Mouse (Mus musculus) intestine, embryonic 15.5 days (tissue): ENCODE results near the gene Akain1. TPM values are rescaled to one million over a fixed set of nuclear protein-coding genes. Genes with fewer than 3 reads are reported as not detected.

ENCODE experiments used
- ATAC-seq: fragments of 200-750 bp; cut with Nextera tagmentation; 2 replicates; pipeline ENCODE4 v1.8.0; 2017; ENCODE audit warnings: moderate TSS enrichment, moderate library complexity
- H3K27ac ChIP-seq: fragments of 300-500 bp; sonication (generic); 2 replicates; pipeline ENCODE4 v1.5.1; 2015; ENCODE audit warnings: mild to moderate bottlenecking, inconsistent platforms
- H3K27me3 ChIP-seq: fragments of 300-500 bp; sonication (generic); replicated peaks from 2 replicates; pipeline ENCODE4 v1.6.1; 2015; ENCODE audit warnings: inconsistent platforms
- H3K36me3 ChIP-seq: fragments of 300-500 bp; sonication (generic); 2 replicates; pipeline ENCODE4 v1.6.1; 2015; ENCODE audit warnings: inconsistent platforms
- H3K4me1 ChIP-seq: fragments of 300-500 bp; sonication (generic); replicated peaks from 2 replicates; pipeline ENCODE4 v1.6.1; 2015; ENCODE audit warnings: inconsistent platforms
- H3K4me2 ChIP-seq: fragments of 300-500 bp; sonication (generic); replicated peaks from 2 replicates; pipeline ENCODE4 v1.6.1; 2015; ENCODE audit warnings: mild to moderate bottlenecking, inconsistent platforms
- H3K4me3 ChIP-seq: fragments of 300-500 bp; sonication (generic); replicated peaks from 2 replicates; pipeline ENCODE4 v1.5.1; 2015; ENCODE audit warnings: inconsistent platforms
- H3K9ac ChIP-seq: fragments of 300-500 bp; sonication (generic); 2 replicates; pipeline ENCODE4 v1.6.1; 2015; ENCODE audit warnings: inconsistent platforms
- H3K9me3 ChIP-seq: fragments of 300-500 bp; sonication (generic); 2 replicates; pipeline ENCODE4 v1.6.1; 2016; ENCODE audit warnings: inconsistent platforms
- WGBS: fragments of 180-500 bp; shearing (Covaris S2); methylation state at CpG from one replicate; pipeline ENCODE4 v1.1.7; 2015; 5-methylcytosine and 5-hydroxymethylcytosine counted together
- polyA plus RNA-seq: library from polyadenylated mRNA; unstranded; fragments of >200 nt; fragmentation: Nextera tagmentation; extraction: Ambion mirVana; gene quantifications from 2 replicates; pipeline ENCODE4 v1.2.1, GENCODE M21; 2015

Akain1 gene
- polyA plus RNA-seq, 1 experiment from 2014 or later = not detected

DNA sequence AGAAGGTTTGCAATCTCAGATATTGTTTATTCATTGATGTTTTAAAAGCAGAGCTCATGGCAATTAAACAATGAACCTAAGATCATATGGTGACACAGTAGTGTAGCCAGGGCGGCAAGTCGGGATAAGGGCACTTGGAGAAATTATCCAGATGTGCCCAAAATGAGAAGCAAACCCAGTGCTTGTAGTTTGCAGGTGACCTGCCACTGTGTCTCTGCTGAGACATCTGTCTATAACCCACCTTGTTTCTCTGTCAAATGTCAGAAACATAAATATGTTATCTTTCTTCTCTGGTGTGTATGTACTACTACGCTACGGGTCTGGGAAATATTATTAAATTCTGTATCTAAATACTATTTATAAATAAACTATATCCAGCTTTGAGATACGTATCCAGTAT, 49.7 kb downstream of the Akain1 start:
- Histone ChIP-seq H3K4me1 (no peaks in the 10 kb centered on the region), H3K27ac (no peak overlapping the region), H3K4me2 (no peak overlapping the region), H3K4me3 (no peak overlapping the region), H3K9ac (no peak overlapping the region), H3K27me3 (no peaks in the 10 kb centered on the region), H3K9me3 (no peaks in the 10 kb centered on the region), H3K36me3 (no peaks in the 10 kb centered on the region)
- no peak for ATAC-seq
- 85% methylated on average over 5 of the region's 5 CpGs for WGBS

DNA sequence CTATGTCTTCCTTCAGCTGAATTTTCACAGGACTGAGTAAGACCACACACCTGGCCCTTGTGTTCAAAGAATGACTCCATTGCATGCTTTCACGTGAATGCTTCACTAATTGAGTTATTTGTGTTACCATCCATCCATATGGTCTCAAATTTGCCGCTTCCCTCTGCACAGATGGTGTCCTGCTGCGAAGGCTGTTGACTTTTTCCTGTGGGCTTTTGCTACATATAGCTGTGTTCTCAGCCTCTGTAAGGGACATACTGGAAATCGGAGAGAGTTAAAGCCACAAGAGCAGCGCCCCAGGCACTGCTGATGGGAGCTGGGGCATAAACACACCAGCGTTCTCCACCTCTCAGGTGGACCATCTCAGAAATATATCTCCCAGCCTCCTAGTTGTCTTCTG, 53.2 kb downstream of the Akain1 start:
- no peak for ATAC-seq
- no peaks in the 10 kb centered on the region for H3K27me3 ChIP-seq
- H3K9me3 ChIP-seq = no peaks in the 10 kb centered on the region
- H3K9ac ChIP-seq = no peak overlapping the region
- no peak overlapping the region for H3K4me3 ChIP-seq
- H3K4me2 ChIP-seq = no peak overlapping the region
- 83% methylated on average over 6 of the region's 6 CpGs for WGBS
- H3K4me1 ChIP-seq = no peaks in the 10 kb centered on the region
- H3K27ac ChIP-seq = no peak overlapping the region
- no peaks in the 10 kb centered on the region for H3K36me3 ChIP-seq

DNA sequence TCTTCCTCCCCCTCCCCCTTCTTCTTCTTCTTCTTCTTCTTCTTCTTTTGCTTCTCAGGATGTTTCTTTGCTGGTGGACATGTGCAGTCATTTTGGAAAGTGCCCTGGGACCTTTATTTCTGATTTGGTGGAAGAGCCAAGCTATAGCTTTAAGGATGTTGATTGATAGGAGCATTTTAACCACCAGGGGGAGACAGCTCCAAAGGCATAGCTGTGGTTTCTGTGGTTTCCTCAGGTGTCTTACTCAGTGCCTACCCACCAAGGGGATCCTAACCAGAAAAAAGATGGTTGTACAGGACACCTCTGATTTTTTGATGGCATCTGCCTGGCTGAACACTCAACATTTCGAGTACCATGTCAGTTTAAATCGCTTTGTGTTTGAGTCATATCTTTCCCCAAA, 56.4 kb downstream of the Akain1 start:
- Histone ChIP-seq H3K27ac (no peak overlapping the region), H3K9me3 (no peaks in the 10 kb centered on the region), H3K9ac (no peak overlapping the region), H3K4me2 (no peak overlapping the region), H3K36me3 (no peaks in the 10 kb centered on the region), H3K27me3 (no peaks in the 10 kb centered on the region), H3K4me1 (no peaks in the 10 kb centered on the region), H3K4me3 (no peak overlapping the region)
- 43% methylated on average over 2 of the region's 2 CpGs for WGBS
- no peak for ATAC-seq

DNA sequence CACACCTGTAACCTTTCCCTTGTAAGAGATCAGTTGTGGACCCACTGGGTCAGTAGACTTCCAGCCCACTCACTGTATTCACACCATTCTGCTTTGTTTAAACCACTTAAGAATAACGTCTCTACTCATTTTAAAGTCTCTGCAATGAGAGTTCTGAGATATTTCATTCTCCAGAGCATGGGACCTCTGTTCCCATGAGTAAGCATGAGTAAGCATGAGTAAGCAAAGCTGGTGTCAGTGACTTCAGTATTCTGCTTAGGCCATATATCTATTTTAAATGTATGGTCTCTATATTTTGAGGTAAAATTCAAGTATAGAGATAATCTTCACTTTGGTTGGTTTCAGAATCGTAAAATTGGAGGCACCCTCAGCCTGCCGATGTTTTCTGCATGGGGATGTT, 57.0 kb downstream of the Akain1 start:
- H3K4me1 ChIP-seq = no peaks in the 10 kb centered on the region
- H3K9me3 ChIP-seq = no peaks in the 10 kb centered on the region
- no peak overlapping the region for H3K9ac ChIP-seq
- H3K4me3 ChIP-seq = no peak overlapping the region
- WGBS = 87% methylated on average over 3 of the region's 3 CpGs
- H3K27ac ChIP-seq = no peak overlapping the region
- no peaks in the 10 kb centered on the region for H3K27me3 ChIP-seq
- H3K36me3 ChIP-seq = no peaks in the 10 kb centered on the region
- no peak overlapping the region for H3K4me2 ChIP-seq
- ATAC-seq = no peak

DNA sequence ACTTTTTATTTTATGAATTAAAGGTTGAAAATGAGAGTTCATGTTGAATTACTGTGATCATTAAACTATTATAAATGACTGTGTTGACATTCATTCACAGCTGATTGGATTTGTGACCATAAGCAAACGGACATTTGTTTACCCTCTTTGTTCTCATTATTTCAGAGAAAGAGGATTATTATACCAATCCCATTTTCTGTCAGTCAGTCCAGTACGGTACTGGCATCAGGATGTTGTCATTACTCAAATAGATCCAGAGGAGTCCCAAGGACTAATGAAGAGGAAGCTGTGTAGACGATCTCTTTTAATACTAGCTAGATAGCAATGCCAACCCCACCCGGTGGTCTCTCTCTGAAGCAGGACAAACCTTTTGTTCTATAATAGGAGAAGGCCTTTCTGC, 58.2 kb downstream of the Akain1 start:
- WGBS = 62% methylated on average over 4 of the region's 4 CpGs
- Histone ChIP-seq H3K36me3 (no peaks in the 10 kb centered on the region), H3K9me3 (no peaks in the 10 kb centered on the region), H3K27me3 (no peaks in the 10 kb centered on the region), H3K9ac (no peak overlapping the region), H3K4me1 (no peaks in the 10 kb centered on the region), H3K27ac (no peak overlapping the region), H3K4me3 (no peak overlapping the region), H3K4me2 (no peak overlapping the region)
- no peak for ATAC-seq

DNA sequence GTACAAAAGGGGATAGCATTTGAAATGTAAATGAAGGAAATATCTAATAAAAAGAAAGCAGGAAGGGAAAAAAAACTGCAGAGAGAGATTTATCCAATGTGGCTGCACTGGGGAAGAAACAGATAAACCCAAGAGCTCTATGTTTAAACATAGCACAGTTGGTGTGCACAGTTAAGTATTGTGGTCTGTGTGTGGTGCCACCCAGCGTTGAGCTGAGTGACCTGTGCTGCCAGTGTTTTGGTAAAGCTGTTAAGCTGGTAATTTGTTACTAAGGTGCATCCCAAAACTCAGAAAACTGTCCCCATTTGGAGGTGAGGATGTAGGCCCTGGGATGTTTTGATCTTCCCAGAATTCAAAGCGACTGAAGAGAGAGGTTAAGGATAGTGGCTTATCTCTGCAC, 59.8 kb downstream of the Akain1 start:
- H3K4me2 ChIP-seq = no peak overlapping the region
- 47% methylated on average over 2 of the region's 2 CpGs for WGBS
- no peaks in the 10 kb centered on the region for H3K9me3 ChIP-seq
- no peak overlapping the region for H3K9ac ChIP-seq
- H3K4me1 ChIP-seq = no peaks in the 10 kb centered on the region
- H3K27me3 ChIP-seq = no peaks in the 10 kb centered on the region
- H3K4me3 ChIP-seq = no peak overlapping the region
- H3K36me3 ChIP-seq = no peaks in the 10 kb centered on the region
- no peak overlapping the region for H3K27ac ChIP-seq
- no peak for ATAC-seq

DNA sequence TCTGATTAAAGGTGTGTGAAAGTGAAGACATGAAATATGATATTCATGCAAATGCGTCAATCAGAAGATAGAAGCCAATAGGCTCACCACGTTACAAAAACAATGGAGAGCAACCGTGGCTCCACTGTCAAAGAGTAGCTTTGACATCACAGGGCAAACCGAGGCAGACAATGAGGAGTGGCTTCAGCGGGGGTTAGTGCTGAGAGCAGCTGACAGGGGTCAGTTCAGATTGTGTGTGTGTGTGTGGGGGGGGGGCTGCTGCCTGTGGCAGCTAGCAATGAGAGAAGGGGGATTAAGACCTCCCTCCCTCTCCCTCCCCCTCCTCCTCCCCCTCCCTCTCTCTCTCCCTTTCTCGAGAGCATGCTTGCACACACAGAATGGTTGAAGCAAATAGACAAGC, 60.3 kb downstream of the Akain1 start:
- Histone ChIP-seq H3K9me3 (no peaks in the 10 kb centered on the region), H3K27me3 (no peaks in the 10 kb centered on the region), H3K9ac (no peak overlapping the region), H3K4me3 (no peak overlapping the region), H3K4me2 (no peak overlapping the region), H3K27ac (no peak overlapping the region), H3K36me3 (no peaks in the 10 kb centered on the region), H3K4me1 (no peaks in the 10 kb centered on the region)
- no peak for ATAC-seq
- WGBS = 36% methylated on average over 6 of the region's 6 CpGs

DNA sequence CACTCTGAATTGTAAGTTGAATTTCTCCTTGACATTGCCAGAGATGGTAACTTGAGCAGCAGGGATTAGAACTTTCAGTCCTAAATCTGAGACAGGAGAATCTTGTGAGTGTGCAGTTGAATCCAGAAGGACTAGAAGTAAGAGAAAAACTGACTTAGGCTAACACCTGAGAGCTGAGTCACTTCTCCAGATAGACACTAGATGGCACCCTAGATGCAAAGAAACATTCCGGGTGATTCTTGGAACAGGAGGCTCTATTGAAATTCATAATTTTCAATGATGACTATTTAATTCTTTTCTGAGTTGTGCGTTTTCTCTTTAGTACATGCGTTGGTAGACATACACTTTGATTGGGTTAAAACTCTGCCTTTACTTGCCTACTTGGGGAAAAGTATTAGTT, 66.9 kb downstream of the Akain1 start:
- Histone ChIP-seq H3K27me3 (no peaks in the 10 kb centered on the region), H3K4me1 (no peaks in the 10 kb centered on the region), H3K27ac (no peak overlapping the region), H3K9ac (no peak overlapping the region), H3K9me3 (no peaks in the 10 kb centered on the region), H3K36me3 (no peaks in the 10 kb centered on the region), H3K4me3 (no peak overlapping the region), H3K4me2 (no peak overlapping the region)
- no peak for ATAC-seq
- 34% methylated on average over 3 of the region's 3 CpGs for WGBS

DNA sequence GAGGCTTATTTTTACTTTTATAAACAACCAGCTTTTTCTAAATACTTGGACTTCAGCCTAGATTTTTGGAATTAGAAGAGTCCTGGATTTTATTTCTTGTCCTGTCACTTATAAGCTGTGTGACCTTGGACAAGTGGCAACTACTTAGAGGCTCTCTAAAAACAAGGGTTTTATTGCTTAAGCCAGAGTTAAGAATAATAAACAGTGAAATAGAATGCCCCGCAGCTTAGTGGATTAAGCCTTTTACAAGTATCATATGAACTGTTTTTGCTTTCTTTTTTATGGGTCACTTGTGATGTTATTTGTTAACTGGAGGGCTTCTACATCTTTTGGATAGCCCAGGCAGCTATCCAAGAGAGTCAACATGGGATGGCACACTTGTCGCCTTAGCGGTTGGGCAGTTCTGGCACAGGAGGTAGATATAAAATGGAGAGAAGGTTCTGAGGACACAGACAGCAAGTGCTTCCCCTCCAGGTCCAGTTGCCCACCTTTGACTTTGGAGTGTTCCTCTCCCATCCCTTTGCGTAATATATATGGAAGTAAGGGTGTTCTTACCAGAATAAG, 77.3 kb downstream of the Akain1 start:
- no peak for ATAC-seq
- WGBS = 70% methylated on average over 4 of the region's 4 CpGs
- Histone ChIP-seq H3K36me3 (no peaks in the 10 kb centered on the region), H3K27me3 (no peaks in the 10 kb centered on the region), H3K4me1 (no peaks in the 10 kb centered on the region), H3K9me3 (no peaks in the 10 kb centered on the region), H3K4me2 (no peak overlapping the region), H3K4me3 (no peak overlapping the region), H3K27ac (no peak overlapping the region), H3K9ac (no peak overlapping the region)

DNA sequence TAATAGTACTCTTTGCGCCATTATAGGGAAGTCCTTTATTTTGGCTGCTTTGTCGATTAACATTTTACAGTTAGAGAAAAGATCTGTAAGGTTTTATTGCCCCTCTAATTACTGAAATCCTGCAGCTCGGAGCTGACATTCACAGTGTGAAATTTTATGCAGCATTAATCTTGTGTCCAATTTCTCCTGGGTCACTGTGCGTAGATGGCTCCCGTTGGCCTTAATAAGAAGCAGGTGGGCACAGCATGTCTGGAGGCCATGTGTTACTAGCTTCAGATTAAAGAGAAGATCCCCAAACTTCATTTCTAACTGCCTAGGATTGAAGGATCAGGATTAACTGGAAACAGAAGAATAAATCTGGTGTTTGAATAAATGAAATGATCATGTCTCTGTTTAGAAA, 92.3 kb downstream of the Akain1 start:
- Histone ChIP-seq H3K4me2 (no peak overlapping the region), H3K4me1 (no peaks in the 10 kb centered on the region), H3K4me3 (no peak overlapping the region), H3K27me3 (no peaks in the 10 kb centered on the region), H3K36me3 (no peaks in the 10 kb centered on the region), H3K9ac (no peak overlapping the region), H3K27ac (no peak overlapping the region), H3K9me3 (no peaks in the 10 kb centered on the region)
- WGBS = 76% methylated on average over 5 of the region's 5 CpGs
- ATAC-seq = no peak

Other genes starting within 250 kb of the Akain1 start
- gene Zbtb14, start 56.3 kb upstream of the Akain1 start, polyA plus RNA-seq = 17.3 and 17.7 TPM in 2 replicates